In the genomic region with DNA sequence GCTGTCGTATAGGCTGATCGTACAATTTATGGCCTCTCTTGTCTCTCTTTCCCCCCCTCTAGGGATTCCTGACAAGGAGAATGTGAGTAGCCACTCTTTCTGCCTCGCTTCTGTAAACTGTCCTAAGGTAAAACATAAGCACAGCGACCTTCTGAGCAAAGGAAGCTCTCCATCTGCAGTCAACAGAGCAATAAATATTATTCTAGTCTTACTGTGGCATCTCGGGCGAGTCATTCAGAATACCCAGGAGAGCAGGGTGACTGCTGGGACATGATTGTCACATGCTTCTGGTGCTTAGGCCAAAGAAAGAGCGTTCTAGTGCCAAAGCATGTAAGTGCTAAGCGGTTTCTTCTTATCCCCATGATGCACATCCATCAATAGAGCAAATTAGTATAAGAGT, we compare ENCODE assay signal across 15 mouse cellular contexts.
"Had no signal": no experiment of that assay in that cellular context is flagged by ENCODE, and none has a peak within 500 bp of the region (broad histone marks: within the 10 kb centered on the region; RNA-seq: fewer than 3 reads in every experiment).

No protein-coding gene starts in this region.

- H3K9ac ChIP-seq: intestine, embryonic 15.5 days; kidney, embryonic 15.5 days; limb, embryonic 15.5 days; liver, embryonic 12.5 days; lung, embryonic 15.5 days; midbrain, embryonic 15.5 days had no signal

- ATAC-seq: intestine, embryonic 15.5 days; liver, embryonic 12.5 days; midbrain, embryonic 15.5 days had no signal

- H3K4me2 ChIP-seq: intestine, embryonic 15.5 days; kidney, embryonic 15.5 days; limb, embryonic 15.5 days; liver, embryonic 12.5 days; lung, embryonic 15.5 days; midbrain, embryonic 11.5 days; midbrain, embryonic 15.5 days had no signal

- H3K27ac ChIP-seq: intestine, embryonic 15.5 days; kidney, embryonic 15.5 days; left cerebral cortex, adult 2 months; limb, embryonic 15.5 days; liver, embryonic 12.5 days; lung, embryonic 15.5 days; macrophage; midbrain, embryonic 15.5 days had no signal

- H3K4me3 ChIP-seq: intestine, embryonic 15.5 days; kidney, embryonic 15.5 days; left cerebral cortex, adult 2 months; limb, embryonic 15.5 days; liver, embryonic 12.5 days; lung, embryonic 15.5 days; megakaryocyte, embryonic 14.5 days; midbrain, embryonic 15.5 days had no signal

- H3K27me3 ChIP-seq: intestine, embryonic 15.5 days; kidney, embryonic 15.5 days; limb, embryonic 15.5 days; lung, embryonic 15.5 days; midbrain, embryonic 15.5 days had no signal

- H3K36me3 ChIP-seq: intestine, embryonic 15.5 days; kidney, embryonic 15.5 days; limb, embryonic 15.5 days; liver, embryonic 12.5 days; lung, embryonic 15.5 days; midbrain, embryonic 15.5 days had no signal

- DNase-seq: kidney, adult 18-20 months; kidney, postnatal 14 days; lung, postnatal 14 days; retina, postnatal 1 day; thymus, postnatal 36 days had no signal

- H3K4me1 ChIP-seq: liver, embryonic 12.5 days had no signal

- H3K9me3 ChIP-seq: intestine, embryonic 15.5 days; kidney, embryonic 15.5 days; limb, embryonic 15.5 days; liver, embryonic 12.5 days; lung, embryonic 15.5 days; midbrain, embryonic 15.5 days had no signal
